Mouse (Mus musculus) intestine, embryonic 15.5 days (tissue): ENCODE results near the gene Rin3. TPM values are rescaled to one million over a fixed set of nuclear protein-coding genes. Genes with fewer than 3 reads are reported as not detected.
A peak's percentile ranks its signal among the peaks of the same experiment; 100 is the strongest.

Experiments
- ATAC-seq: fragments of 200-750 bp; cut with Nextera tagmentation; 2 replicates; pipeline ENCODE4 v1.8.0; 2017; ENCODE audit warnings: moderate TSS enrichment, moderate library complexity
- H3K27ac ChIP-seq: fragments of 300-500 bp; sonication (generic); 2 replicates; pipeline ENCODE4 v1.5.1; 2015; ENCODE audit warnings: mild to moderate bottlenecking, inconsistent platforms
- H3K27me3 ChIP-seq: fragments of 300-500 bp; sonication (generic); replicated peaks from 2 replicates; pipeline ENCODE4 v1.6.1; 2015; ENCODE audit warnings: inconsistent platforms
- H3K36me3 ChIP-seq: fragments of 300-500 bp; sonication (generic); 2 replicates; pipeline ENCODE4 v1.6.1; 2015; ENCODE audit warnings: inconsistent platforms
- H3K4me1 ChIP-seq: fragments of 300-500 bp; sonication (generic); replicated peaks from 2 replicates; pipeline ENCODE4 v1.6.1; 2015; ENCODE audit warnings: inconsistent platforms
- H3K4me2 ChIP-seq: fragments of 300-500 bp; sonication (generic); replicated peaks from 2 replicates; pipeline ENCODE4 v1.6.1; 2015; ENCODE audit warnings: mild to moderate bottlenecking, inconsistent platforms
- H3K4me3 ChIP-seq: fragments of 300-500 bp; sonication (generic); replicated peaks from 2 replicates; pipeline ENCODE4 v1.5.1; 2015; ENCODE audit warnings: inconsistent platforms
- H3K9ac ChIP-seq: fragments of 300-500 bp; sonication (generic); 2 replicates; pipeline ENCODE4 v1.6.1; 2015; ENCODE audit warnings: inconsistent platforms
- H3K9me3 ChIP-seq: fragments of 300-500 bp; sonication (generic); 2 replicates; pipeline ENCODE4 v1.6.1; 2016; ENCODE audit warnings: inconsistent platforms
- WGBS: fragments of 180-500 bp; shearing (Covaris S2); methylation state at CpG from one replicate; pipeline ENCODE4 v1.1.7; 2015; 5-methylcytosine and 5-hydroxymethylcytosine counted together
- polyA plus RNA-seq: library from polyadenylated mRNA; unstranded; fragments of >200 nt; fragmentation: Nextera tagmentation; extraction: Ambion mirVana; gene quantifications from 2 replicates; pipeline ENCODE4 v1.2.1, GENCODE M21; 2015

The Rin3 gene
- polyA plus RNA-seq, 1 experiment from 2014 or later = 9.4 TPM

DNA sequence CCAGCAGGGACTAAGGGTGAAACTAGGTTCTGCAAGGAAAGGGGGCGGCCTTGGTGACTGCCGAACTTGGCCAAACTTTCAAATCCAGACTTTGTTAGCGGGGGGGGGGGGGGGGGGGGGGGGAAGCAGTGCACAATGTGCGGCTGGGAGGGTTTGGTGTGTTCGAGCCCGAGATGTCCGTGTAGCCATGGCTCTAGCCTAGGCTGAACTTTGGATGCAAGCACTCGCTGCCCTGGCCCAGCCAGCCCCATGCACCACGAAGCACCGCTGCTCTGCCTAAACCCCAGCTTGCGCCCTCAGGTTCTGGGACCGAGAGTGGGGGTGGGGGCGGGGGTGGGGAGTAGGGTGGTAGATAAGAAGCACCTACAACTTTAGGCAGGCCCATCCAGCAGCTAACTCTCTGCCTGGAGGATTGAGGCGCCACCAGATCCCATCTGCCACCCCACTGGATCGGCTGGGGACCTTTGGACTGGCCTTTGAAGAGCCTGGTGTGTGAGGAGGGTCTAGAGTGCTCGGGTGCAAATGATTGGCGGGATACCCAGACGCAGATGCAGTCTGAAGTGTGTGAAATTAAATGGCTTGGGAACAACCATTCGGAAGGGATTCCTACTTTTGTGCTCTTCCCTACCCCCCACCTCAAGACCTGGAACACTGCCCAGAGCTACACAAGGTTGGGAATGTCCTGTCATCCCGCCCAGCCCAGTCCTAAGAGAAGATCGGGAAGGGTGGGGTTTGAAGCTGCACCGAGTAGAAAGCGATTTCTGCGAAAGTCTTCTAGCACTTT lies 827 bp downstream of the Rin3 start:
- peaks cover 44% of the 10 kb centered on the region for H3K4me1 ChIP-seq
- peak; percentile 74 for ATAC-seq

GRCm38 (mm10) chr12:102284267-102284610 lies 1.4 kb downstream of the Rin3 start:
- peak overlapping the region; percentile 67 for H3K4me3 ChIP-seq
- H3K27me3 ChIP-seq = no peaks in the 10 kb centered on the region
- peak overlapping the region; percentile 85 for H3K4me2 ChIP-seq
- peak; percentile 32; the same call in 1 of the 2 replicates for ATAC-seq
- H3K27ac ChIP-seq = peak overlapping the region; percentile 86
- H3K36me3 ChIP-seq = no peaks in the 10 kb centered on the region
- H3K4me1 ChIP-seq = peaks cover 49% of the 10 kb centered on the region
- peak overlapping the region; percentile 77; the same call in 1 of the 2 replicates for H3K9ac ChIP-seq
- 20% methylated on average over 9 of the region's 9 CpGs for WGBS
- H3K9me3 ChIP-seq = no peaks in the 10 kb centered on the region

More for the DNA sequence above, 827 bp downstream of the Rin3 start:
- 5% methylated on average over 22 of the region's 24 CpGs for WGBS
- peak overlapping the region; percentile 85 for H3K4me2 ChIP-seq
- H3K9me3 ChIP-seq = no peaks in the 10 kb centered on the region
- peak overlapping the region; percentile 77 for H3K9ac ChIP-seq
- no peaks in the 10 kb centered on the region for H3K36me3 ChIP-seq
- no peaks in the 10 kb centered on the region for H3K27me3 ChIP-seq
- peak overlapping the region; percentile 67 for H3K4me3 ChIP-seq
- H3K27ac ChIP-seq = peak overlapping the region; percentile 86

- Histone ChIP-seq H3K4me3 (peak overlapping the region; percentile 67), H3K27me3 (no peaks in the 10 kb centered on the region), H3K4me2 (peak overlapping the region; percentile 85), H3K36me3 (no peaks in the 10 kb centered on the region), H3K4me1 (peaks cover 51% of the 10 kb centered on the region), H3K27ac (peak overlapping the region; percentile 86; the same call in 1 of the 2 replicates), H3K9ac (no peak overlapping the region), H3K9me3 (no peaks in the 10 kb centered on the region)
- no peak for ATAC-seq
- WGBS = 42% methylated on average over 3 of the region's 3 CpGs
These were observed 1.8 kb downstream of the Rin3 start for GRCm38 (mm10) chr12:102284618-102285159.

- Histone ChIP-seq H3K36me3 (no peaks in the 10 kb centered on the region), H3K27me3 (no peaks in the 10 kb centered on the region), H3K4me2 (peak overlapping the region; percentile 85), H3K9me3 (no peaks in the 10 kb centered on the region), H3K27ac (0 out of 2 replicates have a peak overlapping the region, but pooled peaks have one; percentile 13), H3K4me3 (no peak overlapping the region), H3K9ac (no peak overlapping the region), H3K4me1 (peaks cover 51% of the 10 kb centered on the region)
- 65% methylated on average over 6 of the region's 6 CpGs for WGBS
- ATAC-seq = no peak
These were observed 2.5 kb downstream of the Rin3 start for GRCm38 (mm10) chr12:102285318-102285717.

GRCm38 (mm10) chr12:102285779-102286178 lies 2.9 kb downstream of the Rin3 start:
- Histone ChIP-seq H3K9ac (no peak overlapping the region), H3K4me1 (peaks cover 51% of the 10 kb centered on the region), H3K27ac (no peak overlapping the region)

GRCm38 (mm10) chr12:102286681-102287414 lies 4.0 kb downstream of the Rin3 start:
- Histone ChIP-seq H3K4me2 (no peak overlapping the region), H3K27ac (peak overlapping the region; percentile 6), H3K27me3 (no peaks in the 10 kb centered on the region), H3K9me3 (no peaks in the 10 kb centered on the region), H3K4me1 (peaks cover 55% of the 10 kb centered on the region), H3K9ac (no peak overlapping the region), H3K4me3 (no peak overlapping the region), H3K36me3 (no peaks in the 10 kb centered on the region)
- 48% methylated on average over 10 of the region's 10 CpGs for WGBS
- ATAC-seq = no peak

More at GRCm38 (mm10) chr12:102285779-102286178, 2.9 kb downstream of the Rin3 start:
- no peaks in the 10 kb centered on the region for H3K27me3 ChIP-seq
- ATAC-seq = no peak
- no peak overlapping the region for H3K4me3 ChIP-seq
- H3K9me3 ChIP-seq = no peaks in the 10 kb centered on the region
- no peak overlapping the region for H3K4me2 ChIP-seq
- 67% methylated on average over 5 of the region's 5 CpGs for WGBS
- no peaks in the 10 kb centered on the region for H3K36me3 ChIP-seq

DNA sequence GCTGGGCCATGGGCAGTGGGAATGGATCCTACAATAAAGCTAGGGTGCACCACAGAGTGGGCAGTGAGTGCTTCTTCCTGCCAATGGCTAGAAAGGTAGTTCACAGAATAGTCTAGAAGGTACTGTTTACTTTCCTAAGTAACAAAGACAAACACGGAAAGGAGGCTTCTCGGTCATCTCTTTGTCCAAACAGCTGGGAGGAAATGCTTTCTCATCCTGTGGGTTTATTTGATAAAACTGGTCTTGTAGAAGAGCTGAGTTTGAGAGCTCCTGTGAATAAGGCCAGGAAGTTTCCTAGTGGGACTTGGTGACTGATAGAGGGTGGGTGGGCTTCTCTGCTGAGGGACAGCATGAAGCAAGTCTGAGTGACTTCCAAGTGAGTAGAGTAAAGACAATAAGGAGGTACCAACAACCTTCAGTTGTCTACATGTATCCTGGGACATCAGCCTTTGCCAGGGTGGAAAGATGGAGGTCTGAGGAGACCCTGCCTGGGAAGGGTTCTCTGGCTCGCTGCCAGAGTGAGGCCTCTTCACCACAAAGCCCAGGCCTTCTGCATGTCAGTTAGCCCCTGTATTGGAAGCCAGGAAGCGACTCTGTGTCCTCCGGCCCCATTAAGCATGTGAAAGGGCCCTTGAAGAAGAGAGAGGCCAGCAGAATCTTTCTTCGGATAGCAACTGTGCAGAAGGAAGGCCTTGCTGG lies 5.2 kb downstream of the Rin3 start:
- Histone ChIP-seq H3K36me3 (no peaks in the 10 kb centered on the region), H3K4me3 (no peak overlapping the region), H3K4me1 (peaks cover 61% of the 10 kb centered on the region), H3K9ac (no peak overlapping the region), H3K9me3 (no peaks in the 10 kb centered on the region), H3K4me2 (no peak overlapping the region), H3K27ac (peak overlapping the region; percentile 6; the same call in 1 of the 2 replicates), H3K27me3 (no peaks in the 10 kb centered on the region)
- WGBS = 48% methylated on average over 6 of the region's 6 CpGs
- ATAC-seq = no peak

DNA sequence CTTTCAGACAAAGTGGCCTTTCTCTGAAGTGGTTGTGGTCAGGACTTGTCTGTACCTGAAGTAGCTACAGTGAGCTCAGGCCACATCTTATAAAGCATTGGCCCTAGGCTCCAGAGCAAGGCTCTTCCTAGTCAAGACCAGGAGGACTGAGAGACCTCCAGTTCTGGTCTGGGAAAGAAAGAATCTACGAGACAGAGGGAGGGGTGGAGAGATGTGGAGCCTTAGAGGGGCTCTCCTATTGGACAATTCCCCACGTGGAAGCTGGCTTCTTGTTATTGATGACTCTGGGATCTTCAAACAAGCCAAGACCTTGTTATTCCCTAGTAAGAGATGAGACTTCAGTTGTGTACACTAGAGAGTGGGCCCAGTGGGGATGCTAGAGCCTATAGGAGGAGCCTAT lies 6.0 kb downstream of the Rin3 start:
- Histone ChIP-seq H3K36me3 (no peaks in the 10 kb centered on the region), H3K4me1 (peaks cover 65% of the 10 kb centered on the region), H3K27me3 (no peaks in the 10 kb centered on the region), H3K4me2 (no peak overlapping the region), H3K9me3 (no peaks in the 10 kb centered on the region), H3K9ac (no peak overlapping the region), H3K27ac (no peak overlapping the region), H3K4me3 (no peak overlapping the region)
- WGBS = 23% methylated on average over 2 of the region's 2 CpGs
- no peak for ATAC-seq

- H3K4me2 ChIP-seq = no peak overlapping the region
- H3K27ac ChIP-seq = no peak overlapping the region
- no peaks in the 10 kb centered on the region for H3K9me3 ChIP-seq
- no peaks in the 10 kb centered on the region for H3K36me3 ChIP-seq
- ATAC-seq = no peak
- no peaks in the 10 kb centered on the region for H3K27me3 ChIP-seq
- no peak overlapping the region for H3K9ac ChIP-seq
- no peak overlapping the region for H3K4me3 ChIP-seq
- peaks cover 63% of the 10 kb centered on the region for H3K4me1 ChIP-seq
- 90% methylated on average over 1 of the region's 1 CpGs for WGBS
These were observed 6.7 kb downstream of the Rin3 start for GRCm38 (mm10) chr12:102289568-102289967.

DNA sequence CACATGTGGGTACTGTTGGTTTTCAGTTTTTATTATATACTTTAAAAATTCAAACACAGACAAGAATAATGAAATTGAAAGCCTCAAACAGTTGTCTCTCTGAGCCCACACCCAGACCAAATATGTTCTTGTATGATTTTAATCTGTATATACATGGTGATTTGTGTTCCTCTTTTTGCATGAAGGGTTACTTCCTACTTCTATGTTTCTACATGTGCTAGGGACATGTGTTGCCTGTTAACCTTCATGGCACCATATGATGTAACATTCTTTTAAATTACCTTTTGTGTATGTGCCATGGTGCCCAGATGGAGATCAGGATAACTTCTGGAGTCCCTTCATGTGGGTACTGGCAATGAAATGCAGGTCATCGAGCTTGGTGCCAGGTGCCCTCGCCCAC lies 7.8 kb downstream of the Rin3 start:
- H3K9ac ChIP-seq = no peak overlapping the region
- H3K36me3 ChIP-seq = no peaks in the 10 kb centered on the region
- 96% methylated on average over 2 of the region's 2 CpGs for WGBS
- ATAC-seq = no peak
- no peaks in the 10 kb centered on the region for H3K9me3 ChIP-seq
- peaks cover 54% of the 10 kb centered on the region for H3K4me1 ChIP-seq
- H3K27ac ChIP-seq = no peak overlapping the region
- H3K4me2 ChIP-seq = no peak overlapping the region
- no peak overlapping the region for H3K4me3 ChIP-seq
- no peaks in the 10 kb centered on the region for H3K27me3 ChIP-seq

- H3K4me3 ChIP-seq = no peak overlapping the region
- WGBS = 27% methylated on average over 6 of the region's 6 CpGs
- no peaks in the 10 kb centered on the region for H3K27me3 ChIP-seq
- no peak overlapping the region for H3K9ac ChIP-seq
- no peaks in the 10 kb centered on the region for H3K9me3 ChIP-seq
- ATAC-seq = no peak
- H3K4me1 ChIP-seq = peaks cover 45% of the 10 kb centered on the region
- H3K36me3 ChIP-seq = no peaks in the 10 kb centered on the region
- H3K4me2 ChIP-seq = no peak overlapping the region
- no peak overlapping the region for H3K27ac ChIP-seq
These were observed 8.8 kb downstream of the Rin3 start for GRCm38 (mm10) chr12:102291686-102292085.
